Mouse (Mus musculus): Measurements from ENCODE around the gene Pip4k2c. TPM values are rescaled to one million over a fixed set of nuclear protein-coding genes. Genes with fewer than 3 reads are reported as not detected.
"Not testable (repeated sequence)": the region's sequence is repeated elsewhere in the genome, so short reads cannot be mapped to it uniquely, and the experiment has no call there.

Pip4k2c gene
- polyA plus RNA-seq, 1 experiment from 2014 or later, result 24.9 TPM

DNA sequence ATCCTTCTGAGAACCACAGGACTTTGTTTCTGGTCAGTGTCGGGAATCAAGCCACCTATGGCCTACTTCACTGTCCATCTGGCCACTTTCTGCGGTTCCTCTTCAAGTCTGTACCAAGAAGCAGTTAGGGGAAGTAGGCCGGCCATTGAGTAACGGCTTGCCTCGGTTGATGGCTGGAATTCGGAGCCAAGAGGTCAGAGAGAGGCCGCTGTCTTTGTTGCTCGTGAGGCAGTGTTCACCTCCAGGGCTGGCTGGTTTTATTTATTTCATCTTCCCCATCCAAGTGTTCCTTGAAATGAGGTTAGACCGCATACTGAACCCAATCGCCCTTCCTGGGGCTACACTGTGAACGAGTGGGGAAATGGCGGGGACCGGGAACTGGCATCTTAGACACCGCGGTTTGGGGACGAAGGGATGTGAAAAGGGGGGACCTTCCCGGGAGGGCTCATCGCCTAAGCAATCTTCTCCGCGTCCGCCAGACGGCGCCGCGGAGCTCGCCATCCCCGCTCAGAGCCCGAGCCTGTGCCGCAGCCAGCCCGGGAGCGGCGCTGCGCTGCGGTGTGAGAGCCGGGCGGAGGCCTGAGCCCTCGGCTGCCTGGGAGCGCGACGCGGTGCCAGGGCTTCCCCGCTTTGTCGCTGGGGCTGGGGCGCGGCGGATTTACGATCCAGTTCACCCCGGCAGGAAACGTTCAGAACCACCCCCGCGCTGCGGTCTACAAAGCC is 46.6 kb downstream of the Pip4k2c start, which contains the start of gene B4galnt1:
Gene B4galnt1, plus strand, starts transcription at position 595 of the 723 bp plus-strand sequence.
- Histone ChIP-seq H3K4me1 (peaks cover 21% of the 10 kb centered on the region), H3K27ac (replicated peaks) (peak within 1 kb of the TSS; percentile 76), H3K36me3 (no peaks in the 10 kb centered on the region), H3K9ac (replicated peaks) (peak within 1 kb of the TSS; percentile 86), H3K27me3 (peaks cover 32% of the 10 kb centered on the region), H3K4me3 (peak within 1 kb of the TSS; percentile 84), H3K9me3 (no peaks in the 10 kb centered on the region), H3K4me2 (replicated peaks) (peak within 1 kb of the TSS; percentile 98)
- 2% methylated on average over 52 of the region's 52 CpGs for WGBS
- ATAC-seq (replicated peaks), result peak; percentile 92

DNA sequence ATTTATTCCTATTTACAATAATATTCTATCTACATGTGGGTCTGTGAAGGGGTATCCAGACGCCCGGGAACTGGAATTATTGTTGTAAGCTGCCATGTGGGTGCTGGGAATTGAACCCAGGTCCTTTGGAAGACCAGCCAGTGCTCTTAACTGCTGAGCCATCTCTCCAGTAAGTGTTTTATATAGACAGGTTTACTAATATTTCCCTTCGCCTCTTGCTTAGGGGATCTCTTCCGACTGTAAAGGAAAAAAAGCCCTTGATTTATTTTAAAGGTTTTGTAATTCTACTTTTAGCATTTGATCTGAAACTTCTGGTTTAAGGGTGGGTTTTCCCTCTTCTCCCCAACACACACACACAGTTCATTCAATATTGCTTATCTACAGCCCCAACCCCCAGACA is 47.2 kb downstream of the Pip4k2c start:
- peak overlapping the region; percentile 76; the same call in 1 of the 2 replicates for H3K27ac ChIP-seq (replicated peaks)
- no peak overlapping the region for H3K4me3 ChIP-seq
- H3K9ac ChIP-seq (replicated peaks), result no peak overlapping the region
- no peaks in the 10 kb centered on the region for H3K9me3 ChIP-seq
- peaks cover 26% of the 10 kb centered on the region for H3K27me3 ChIP-seq
- 95% methylated on average over 4 of the region's 4 CpGs for WGBS
- H3K4me2 ChIP-seq (replicated peaks), result no peak overlapping the region; the same call in 1 of the 2 replicates
- ATAC-seq (replicated peaks), result no peak
- no peaks in the 10 kb centered on the region for H3K36me3 ChIP-seq
- H3K4me1 ChIP-seq, result peaks cover 20% of the 10 kb centered on the region

- not testable (repeated sequence) for ATAC-seq (replicated peaks); H3K4me3 ChIP-seq; H3K27ac ChIP-seq (replicated peaks); H3K36me3 ChIP-seq; H3K4me2 ChIP-seq (replicated peaks); H3K9ac ChIP-seq (replicated peaks); H3K9me3 ChIP-seq
- Histone ChIP-seq H3K4me1 (peaks cover 20% of the 10 kb centered on the region), H3K27me3 (peaks cover 14% of the 10 kb centered on the region)
- 72% methylated on average over 7 of the region's 7 CpGs for WGBS
Measured at GRCm38 (mm10) chr10:127162771-127163261, 48.6 kb downstream of the Pip4k2c start.

DNA sequence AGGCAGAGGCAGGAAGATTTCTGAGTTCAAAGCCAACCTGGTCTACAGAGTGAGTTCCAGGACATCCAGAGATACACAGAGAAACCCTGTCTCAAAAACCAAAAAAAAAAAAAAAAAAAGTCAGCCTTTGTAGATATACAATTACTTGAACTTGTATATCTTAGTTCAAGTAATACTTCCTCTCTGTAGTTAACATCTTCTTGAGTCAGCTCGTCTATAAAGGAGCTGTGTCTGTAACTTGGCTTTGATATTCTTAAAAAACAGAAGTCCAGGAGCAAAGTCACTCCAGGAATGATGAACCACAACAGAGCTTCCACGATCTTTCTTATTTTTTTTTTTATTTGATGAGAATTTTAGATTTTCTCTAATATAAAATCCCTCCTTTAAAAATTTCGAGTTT is 50.7 kb downstream of the Pip4k2c start:
- H3K9ac ChIP-seq (replicated peaks), result no peak overlapping the region
- no peaks in the 10 kb centered on the region for H3K36me3 ChIP-seq
- no peak overlapping the region for H3K4me3 ChIP-seq
- no peak for ATAC-seq (replicated peaks)
- no peak overlapping the region for H3K4me2 ChIP-seq (replicated peaks)
- WGBS, result 80% methylated on average over 3 of the region's 3 CpGs
- H3K27me3 ChIP-seq, result no peaks in the 10 kb centered on the region
- no peak overlapping the region for H3K27ac ChIP-seq (replicated peaks)
- H3K9me3 ChIP-seq, result no peaks in the 10 kb centered on the region
- peaks cover 9% of the 10 kb centered on the region; the same call in 1 of the 2 replicates for H3K4me1 ChIP-seq

DNA sequence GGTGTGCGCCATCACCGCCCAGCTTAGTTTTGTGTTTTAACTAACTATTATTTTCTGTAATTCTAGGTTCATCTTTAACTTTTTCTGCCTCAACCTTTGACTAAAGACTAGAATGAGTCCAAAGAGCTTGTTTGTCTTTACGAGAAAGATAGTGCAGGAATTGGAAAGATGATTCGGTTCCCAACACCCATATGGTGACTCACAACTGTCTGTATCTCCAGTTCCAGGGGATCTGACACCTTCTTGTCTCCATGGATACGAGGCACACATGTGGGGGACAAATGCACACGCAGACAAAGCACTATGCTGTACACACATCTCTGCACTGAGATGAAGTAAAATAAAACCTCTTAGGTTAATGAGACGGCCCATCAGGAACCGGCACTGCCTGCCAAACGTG is 51.3 kb downstream of the Pip4k2c start:
- Histone ChIP-seq H3K4me3 (no peak overlapping the region), H3K27ac (replicated peaks) (no peak overlapping the region), H3K36me3 (no peaks in the 10 kb centered on the region), H3K4me2 (replicated peaks) (no peak overlapping the region), H3K27me3 (no peaks in the 10 kb centered on the region), H3K4me1 (0 out of 2 replicates have a peak, but pooled peaks cover 5% of the 10 kb centered on the region), H3K9ac (replicated peaks) (no peak overlapping the region), H3K9me3 (no peaks in the 10 kb centered on the region)
- WGBS, result 75% methylated on average over 9 of the region's 9 CpGs
- no peak for ATAC-seq (replicated peaks)

DNA sequence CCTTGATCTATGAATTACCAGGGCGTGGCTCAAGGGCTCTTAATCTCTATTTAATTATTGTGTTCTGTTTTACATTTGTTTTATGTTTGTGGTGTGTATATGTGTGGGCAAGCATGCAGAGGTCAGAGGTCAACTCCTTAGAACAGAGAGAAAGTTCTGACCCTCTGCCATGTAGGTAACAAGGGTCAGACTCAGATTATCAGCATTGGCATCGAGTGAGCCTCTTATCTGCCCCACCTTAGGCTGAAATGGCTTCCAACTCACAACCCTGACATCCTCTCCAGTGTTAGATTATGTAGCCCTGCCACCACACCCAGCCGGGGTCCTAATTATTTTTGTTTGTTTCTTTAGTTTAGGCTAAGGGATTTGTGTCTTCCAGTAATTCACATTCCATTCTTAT is 52.9 kb downstream of the Pip4k2c start:
- Histone ChIP-seq H3K27ac (replicated peaks) (no peak overlapping the region), H3K4me1 (no peaks in the 10 kb centered on the region), H3K4me3 (no peak overlapping the region), H3K9me3 (no peaks in the 10 kb centered on the region), H3K27me3 (no peaks in the 10 kb centered on the region), H3K4me2 (replicated peaks) (no peak overlapping the region), H3K36me3 (no peaks in the 10 kb centered on the region), H3K9ac (replicated peaks) (no peak overlapping the region)
- no peak for ATAC-seq (replicated peaks)
- WGBS, result 72% methylated on average over 3 of the region's 3 CpGs

GRCm38 (mm10) chr10:127156511-127156910 is 54.9 kb downstream of the Pip4k2c start:
- 85% methylated on average over 1 of the region's 1 CpGs for WGBS
- Histone ChIP-seq H3K4me3 (no peak overlapping the region), H3K9ac (replicated peaks) (no peak overlapping the region), H3K4me2 (replicated peaks) (no peak overlapping the region), H3K36me3 (no peaks in the 10 kb centered on the region), H3K9me3 (no peaks in the 10 kb centered on the region), H3K27me3 (no peaks in the 10 kb centered on the region), H3K4me1 (no peaks in the 10 kb centered on the region), H3K27ac (replicated peaks) (no peak overlapping the region)
- no peak for ATAC-seq (replicated peaks)

GRCm38 (mm10) chr10:127156089-127156488 is 55.3 kb downstream of the Pip4k2c start:
- Histone ChIP-seq H3K4me3 (no peak overlapping the region), H3K27me3 (no peaks in the 10 kb centered on the region), H3K9me3 (no peaks in the 10 kb centered on the region), H3K9ac (replicated peaks) (no peak overlapping the region), H3K27ac (replicated peaks) (no peak overlapping the region), H3K36me3 (no peaks in the 10 kb centered on the region), H3K4me2 (replicated peaks) (no peak overlapping the region), H3K4me1 (no peaks in the 10 kb centered on the region)
- no peak for ATAC-seq (replicated peaks)
- 94% methylated on average over 1 of the region's 1 CpGs for WGBS

GRCm38 (mm10) chr10:127154652-127155051 is 56.7 kb downstream of the Pip4k2c start:
- ATAC-seq (replicated peaks), result no peak
- no peak overlapping the region for H3K9ac ChIP-seq (replicated peaks)
- no peak overlapping the region for H3K4me2 ChIP-seq (replicated peaks)
- H3K4me3 ChIP-seq, result no peak overlapping the region
- H3K9me3 ChIP-seq, result no peaks in the 10 kb centered on the region
- H3K27me3 ChIP-seq, result no peaks in the 10 kb centered on the region
- no peak overlapping the region for H3K27ac ChIP-seq (replicated peaks)
- no peaks in the 10 kb centered on the region for H3K4me1 ChIP-seq
- no peaks in the 10 kb centered on the region for H3K36me3 ChIP-seq
- WGBS, result 90% methylated on average over 5 of the region's 5 CpGs

DNA sequence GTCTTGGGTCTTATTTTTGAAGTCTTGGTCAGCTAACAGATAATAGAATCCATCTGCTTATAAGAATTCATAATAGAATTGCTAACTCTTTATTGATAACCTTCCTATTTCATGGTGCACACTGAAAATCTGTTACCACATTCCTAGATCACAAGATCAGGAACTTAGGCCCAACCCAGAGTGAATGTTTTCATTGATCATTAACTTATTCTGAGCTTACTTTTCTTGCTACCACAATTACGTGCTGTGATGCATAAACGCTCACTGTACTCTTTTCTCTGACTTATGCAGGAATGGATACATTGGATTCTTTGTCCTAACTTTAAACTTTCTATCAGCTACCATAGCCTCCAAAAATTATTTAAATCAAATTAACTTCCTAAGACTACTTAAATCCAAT is 57.1 kb downstream of the Pip4k2c start:
- Histone ChIP-seq H3K4me3 (no peak overlapping the region), H3K9me3 (no peaks in the 10 kb centered on the region), H3K9ac (replicated peaks) (no peak overlapping the region), H3K27me3 (no peaks in the 10 kb centered on the region), H3K4me2 (replicated peaks) (no peak overlapping the region), H3K27ac (replicated peaks) (no peak overlapping the region), H3K4me1 (no peaks in the 10 kb centered on the region), H3K36me3 (no peaks in the 10 kb centered on the region)
- ATAC-seq (replicated peaks), result no peak
- 98% methylated on average over 2 of the region's 2 CpGs for WGBS

DNA sequence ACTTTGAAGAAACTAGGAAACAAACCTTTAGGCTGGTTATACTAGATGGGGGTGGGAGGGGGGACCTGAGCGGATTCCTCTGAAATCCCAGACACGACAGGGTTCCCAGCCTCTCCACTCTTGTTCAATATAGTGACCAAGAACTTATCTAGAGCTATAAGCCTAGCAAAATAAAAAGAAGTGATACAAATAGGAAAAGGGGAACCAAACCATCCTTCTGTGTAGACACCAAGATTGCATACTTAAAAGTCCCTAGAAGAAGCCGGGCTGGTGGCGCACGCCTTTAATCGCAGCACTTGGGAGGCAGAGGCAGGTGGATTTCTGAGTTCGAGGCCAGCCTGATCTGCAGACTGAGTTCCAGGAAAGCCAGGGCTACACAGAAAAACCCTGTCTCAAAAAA is 58.1 kb downstream of the Pip4k2c start:
- no peaks in the 10 kb centered on the region for H3K36me3 ChIP-seq
- H3K9me3 ChIP-seq, result no peaks in the 10 kb centered on the region
- no peaks in the 10 kb centered on the region for H3K27me3 ChIP-seq
- ATAC-seq (replicated peaks), result no peak
- no peak overlapping the region for H3K4me3 ChIP-seq
- 95% methylated on average over 7 of the region's 7 CpGs for WGBS
- H3K4me1 ChIP-seq, result no peaks in the 10 kb centered on the region
- no peak overlapping the region for H3K9ac ChIP-seq (replicated peaks)
- no peak overlapping the region for H3K4me2 ChIP-seq (replicated peaks)
- H3K27ac ChIP-seq (replicated peaks), result no peak overlapping the region

- 89% methylated on average over 10 of the region's 10 CpGs for WGBS
- not testable (repeated sequence) for H3K4me3 ChIP-seq; H3K27me3 ChIP-seq; H3K4me1 ChIP-seq; H3K4me2 ChIP-seq (replicated peaks); ATAC-seq (replicated peaks); H3K9ac ChIP-seq (replicated peaks); H3K27ac ChIP-seq (replicated peaks); H3K9me3 ChIP-seq; H3K36me3 ChIP-seq
Measured at GRCm38 (mm10) chr10:127152556-127152955, 58.8 kb downstream of the Pip4k2c start.

DNA sequence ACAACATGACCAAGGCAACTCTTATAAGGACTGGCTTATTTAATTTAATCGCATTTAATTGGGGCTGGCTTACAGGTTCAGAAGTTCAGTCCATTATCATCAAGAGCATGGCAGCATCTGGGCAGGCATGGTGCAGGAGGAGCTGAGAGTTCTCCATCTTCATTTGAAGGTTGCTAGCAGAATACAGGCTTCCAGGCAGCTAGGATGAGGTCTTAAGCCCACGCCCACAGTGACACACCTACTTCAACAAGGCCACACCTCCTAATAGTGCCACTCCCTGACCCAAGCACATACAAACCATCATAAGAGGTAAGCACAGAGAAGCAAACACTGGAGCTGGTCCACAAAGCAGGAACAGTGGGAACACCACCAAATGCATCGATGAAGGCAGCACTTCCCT is 60.2 kb downstream of the Pip4k2c start:
- not testable (repeated sequence) for H3K9me3 ChIP-seq; H3K9ac ChIP-seq (replicated peaks); H3K4me3 ChIP-seq; H3K27me3 ChIP-seq; H3K4me2 ChIP-seq (replicated peaks); ATAC-seq (replicated peaks); H3K36me3 ChIP-seq; H3K27ac ChIP-seq (replicated peaks); H3K4me1 ChIP-seq
- 93% methylated on average over 3 of the region's 3 CpGs for WGBS
